Comparison of ENCODE assay signal across 13 mouse cellular contexts in the genomic region with DNA sequence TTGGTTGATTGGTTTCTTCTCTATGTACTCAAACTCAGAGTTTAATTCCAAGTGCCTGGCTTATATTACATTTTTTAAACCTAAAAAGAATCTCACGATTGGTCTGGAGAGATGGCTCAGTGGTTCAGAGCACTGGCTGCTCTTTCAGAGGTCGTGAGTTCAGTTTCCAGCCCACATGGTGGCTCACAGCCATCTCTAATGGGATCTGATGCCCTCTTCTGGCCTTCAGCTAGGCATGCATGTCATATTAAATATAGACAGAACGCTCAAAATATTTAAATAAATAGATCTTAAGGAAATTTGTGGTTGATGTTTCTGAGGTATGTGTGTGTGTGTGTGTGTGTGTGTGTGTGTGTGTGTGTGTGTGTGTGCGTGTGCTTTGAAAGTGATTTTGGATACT.
DNase-seq lines count a peak whose midpoint lies in the region; ATAC-seq and TF ChIP-seq lines count a peak whose summit lies in the region.
"Had no signal": no experiment of that assay in that cellular context is flagged by ENCODE, and none has a peak within 500 bp of the region (broad histone marks: within the 10 kb centered on the region; RNA-seq: fewer than 3 reads in every experiment).

No protein-coding gene starts in this region.

- H3K27ac ChIP-seq in cerebellum, adult 2 months (ENCODE audit: insufficient read depth, low read length): no peak overlapping the region
- H3K27ac ChIP-seq in kidney, adult 2 months (ENCODE audit: insufficient read depth, low read depth, low read length): no peak overlapping the region
- H3K27ac ChIP-seq: kidney, embryonic 15.5 days; liver, embryonic 15.5 days had no signal

- TF ChIP-seq CTCF in cerebellum, adult 2 months (IDR thresholded peaks at IDR 0.05; ENCODE audit: borderline replicate concordance, insufficient read depth, low read depth, low read length): peak; percentile 58; the same call in 1 of the 2 replicates
- TF ChIP-seq CTCF in kidney, adult 2 months (conservative IDR thresholded peaks at IDR 0.05; ENCODE audit: insufficient read depth, insufficient read length, low read depth, low read length): peak; percentile 52

- H3K4me3 ChIP-seq in cerebellum, adult 2 months (replicated peaks; ENCODE audit: insufficient read depth, low read depth, low read length): no peak overlapping the region
- no peak overlapping the region for H3K4me3 ChIP-seq in kidney, adult 2 months (ENCODE audit: insufficient read depth, low read depth, low read length)
- H3K4me3 ChIP-seq: kidney, embryonic 15.5 days; liver, embryonic 15.5 days had no signal

- peak; percentile 45 to 56 for DNase-seq in cerebellum, adult 2 months
- peak; percentile 25 for DNase-seq in kidney, adult 2 months
- no peak for DNase-seq in kidney, adult 8-10 months
- peak; percentile 64 for DNase-seq in 3T3-L1 (ENCODE audit: low read depth, low spot score)
- DNase-seq in cerebellum, adult 9-11 months: peak; percentile 44
- no peak for DNase-seq in c-Kit-positive CD71-positive TER-119-positive erythroid progenitor cells, embryonic 14.5 days (ENCODE audit: low spot score)
- no peak for DNase-seq in thymus, postnatal 36 days
- DNase-seq: B cell, adult 2 months; gastrocnemius, postnatal 36 days had no signal

- ATAC-seq in cerebellum, adult (ENCODE audit: insufficient number of reproducible peaks, low FRiP score, low TSS enrichment): no peak
- ATAC-seq: midbrain, embryonic 16.5 days had no signal

- WGBS in cerebellum, adult 2 months: 38% methylated on average over 4 of the region's 4 CpGs
- 35% methylated on average over 4 of the region's 4 CpGs for WGBS in kidney, adult 2 months

- peaks cover 10% of the 10 kb centered on the region for H3K4me1 ChIP-seq in cerebellum, adult 2 months (ENCODE audit: control insufficient read depth, insufficient read depth, low read length)
- H3K4me1 ChIP-seq in kidney, adult 2 months (ENCODE audit: control insufficient read depth, insufficient read depth, low read length): no peaks in the 10 kb centered on the region
- H3K4me1 ChIP-seq: kidney, embryonic 15.5 days; liver, embryonic 15.5 days had no signal

- TF ChIP-seq POLR2A in cerebellum, adult 2 months (IDR thresholded peaks at IDR 0.05; ENCODE audit: borderline replicate concordance, insufficient read depth, low read length): no peak
- TF ChIP-seq POLR2A in kidney, adult 2 months (IDR thresholded peaks at IDR 0.05; ENCODE audit: low read depth, low read length): no peak

- H3K36me3 ChIP-seq in kidney, adult 2 months (ENCODE audit: control insufficient read depth, insufficient read depth, low read length): no peaks in the 10 kb centered on the region; the same call in 1 of the 2 replicates

- no peaks in the 10 kb centered on the region for H3K27me3 ChIP-seq in cerebellum, adult 2 months (ENCODE audit: control insufficient read depth, insufficient read depth, low read length)
- H3K27me3 ChIP-seq in kidney, adult 2 months (replicated peaks; ENCODE audit: control insufficient read depth, insufficient read depth, low read length): no peaks in the 10 kb centered on the region
- H3K27me3 ChIP-seq: kidney, embryonic 15.5 days; liver, embryonic 15.5 days had no signal

Comparison
In these comparisons a context has a peak if more than half of its experiments do, and no peak if none do; other contexts are left out.
1. DNase-seq: peak in cerebellum, adult 2 months (2 of 2), kidney, adult 2 months (single experiment), 3T3-L1 (single experiment) and cerebellum, adult 9-11 months (single experiment); none in kidney, adult 8-10 months (0 of 2), c-Kit-positive CD71-positive TER-119-positive erythroid progenitor cells, embryonic 14.5 days (single experiment) and thymus, postnatal 36 days (0 of 2).